Mouse (Mus musculus): ENCODE results near the gene Soga3.

- no peak for TF ChIP-seq CTCF (IDR thresholded peaks at IDR 0.05; ENCODE audit: insufficient read depth, low read depth, low read length)
- no peak for TF ChIP-seq POLR2A (IDR thresholded peaks at IDR 0.05; ENCODE audit: insufficient read depth, low read depth, low read length)
Measured at GRCm38 (mm10) chr10:29180210-29180609, 36.6 kb downstream of the Soga3 start.
